Mouse (Mus musculus): ENCODE measurements around the gene Ttf2. TPM values are rescaled to one million over a fixed set of nuclear protein-coding genes. Genes with fewer than 3 reads are reported as not detected.

Ttf2 gene
- total RNA-seq (2014; rRNA removed) (2.6 TPM in 2 replicates), polyA plus RNA-seq (2012; rRNA removed) (1.3 and 1.9 TPM in 2 replicates)

DNA sequence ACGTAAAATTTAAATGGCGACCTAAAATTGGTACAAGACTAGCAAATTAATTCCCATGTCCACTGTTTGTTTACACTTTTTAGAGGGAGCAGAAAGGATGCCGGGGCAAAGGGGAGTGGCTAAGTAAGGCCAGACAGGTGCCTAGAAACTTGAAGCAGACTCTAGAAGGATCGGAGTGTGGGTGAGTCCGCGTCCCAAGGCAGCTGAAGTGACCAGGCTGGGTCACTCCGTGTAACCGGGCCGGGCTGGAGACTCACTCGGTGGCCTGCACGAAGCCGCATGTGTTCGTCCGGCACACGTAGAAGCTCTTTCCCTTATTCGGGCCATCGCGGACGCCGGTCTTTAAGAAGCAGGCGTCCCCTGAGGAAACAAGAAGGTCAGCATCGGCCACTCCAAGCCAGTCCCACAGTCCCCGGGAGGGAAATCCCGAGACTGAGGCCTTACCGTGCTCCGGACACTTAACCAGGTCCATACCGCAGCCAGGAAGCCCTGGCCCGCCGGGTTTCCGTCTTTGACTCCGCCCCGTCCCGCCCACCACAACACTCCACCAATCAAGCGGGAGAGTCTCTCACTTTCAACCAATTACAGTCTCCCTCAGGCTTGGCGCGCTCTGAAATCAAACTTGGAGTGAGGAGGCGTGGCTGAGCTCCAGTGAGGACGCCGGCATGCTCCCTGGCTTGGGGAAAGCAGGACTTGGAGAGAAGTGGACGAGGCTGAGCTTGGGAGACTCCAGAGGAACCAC lies at the start of gene Ttf2:
Ttf2 (minus strand) TSS at position 488 of the 742 bp plus-strand sequence.
- no peak for TF ChIP-seq POLR2A (IDR thresholded peaks at IDR 0.05; ENCODE audit: extremely low read depth, insufficient read depth, low read length)
- TF ChIP-seq CTCF (IDR thresholded peaks at IDR 0.05; ENCODE audit: low read depth, low read length): no peak
- Histone ChIP-seq H3K36me3 (ENCODE audit: control insufficient read depth, insufficient read depth, low read length) (no peaks in the 10 kb centered on the region; the same call in 1 of the 2 replicates), H3K9ac (ENCODE audit: low read depth, low read length) (peak within 1 kb of the TSS; percentile 70), H3K27me3 (ENCODE audit: control insufficient read depth, insufficient read depth, low read length) (no peaks in the 10 kb centered on the region), H3K4me1 (ENCODE audit: control insufficient read depth, insufficient read depth, low read length) (no peaks in the 10 kb centered on the region), H3K79me2 (ENCODE audit: control insufficient read depth, insufficient read depth, low read length) (no peaks in the 10 kb centered on the region), H3K27ac (replicated peaks; ENCODE audit: insufficient read depth, low read depth, low read length) (no peak within 1 kb of the TSS), H3K4me3 (ENCODE audit: insufficient read depth, low read depth, low read length) (peak within 1 kb of the TSS; percentile 80)
- peak; percentile 82 for DNase-seq (ENCODE audit: extremely low read depth, low read depth, low spot score)
- WGBS: under 1% methylated on average over 40 of the region's 40 CpGs

DNA sequence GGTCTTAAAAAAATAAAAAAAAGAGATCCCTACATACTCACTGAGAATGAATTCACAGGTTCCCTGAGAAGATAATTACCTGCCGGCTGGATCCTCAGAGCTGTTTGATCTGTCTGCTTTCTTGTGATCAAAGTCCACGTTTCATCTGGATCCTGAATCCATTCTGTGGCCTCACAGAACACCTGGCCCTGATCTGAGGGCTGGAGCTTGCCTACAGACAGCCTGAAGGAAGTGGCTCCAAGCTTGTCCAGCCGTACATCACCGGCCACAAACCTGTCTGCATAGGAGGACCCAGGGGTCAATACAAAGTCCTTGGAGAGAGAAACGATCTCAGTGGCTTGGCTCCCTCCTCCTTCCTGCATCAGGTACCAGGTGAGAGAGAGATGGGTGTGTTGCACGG lies 49.0 kb upstream of the Ttf2 start:
- Histone ChIP-seq H3K79me2 (ENCODE audit: control insufficient read depth, insufficient read depth, low read length) (no peaks in the 10 kb centered on the region), H3K27ac (replicated peaks; ENCODE audit: insufficient read depth, low read depth, low read length) (no peak overlapping the region), H3K9ac (ENCODE audit: low read depth, low read length) (no peak overlapping the region), H3K4me3 (ENCODE audit: insufficient read depth, low read depth, low read length) (no peak overlapping the region), H3K4me1 (ENCODE audit: control insufficient read depth, insufficient read depth, low read length) (no peaks in the 10 kb centered on the region), H3K27me3 (ENCODE audit: control insufficient read depth, insufficient read depth, low read length) (no peaks in the 10 kb centered on the region), H3K36me3 (ENCODE audit: control insufficient read depth, insufficient read depth, low read length) (no peaks in the 10 kb centered on the region)
- no peak for DNase-seq (ENCODE audit: extremely low read depth, low read depth, low spot score)
- 72% methylated on average over 6 of the region's 6 CpGs for WGBS
- no peak for TF ChIP-seq CTCF (IDR thresholded peaks at IDR 0.05; ENCODE audit: low read depth, low read length)
- TF ChIP-seq POLR2A (IDR thresholded peaks at IDR 0.05; ENCODE audit: extremely low read depth, insufficient read depth, low read length): no peak

DNA sequence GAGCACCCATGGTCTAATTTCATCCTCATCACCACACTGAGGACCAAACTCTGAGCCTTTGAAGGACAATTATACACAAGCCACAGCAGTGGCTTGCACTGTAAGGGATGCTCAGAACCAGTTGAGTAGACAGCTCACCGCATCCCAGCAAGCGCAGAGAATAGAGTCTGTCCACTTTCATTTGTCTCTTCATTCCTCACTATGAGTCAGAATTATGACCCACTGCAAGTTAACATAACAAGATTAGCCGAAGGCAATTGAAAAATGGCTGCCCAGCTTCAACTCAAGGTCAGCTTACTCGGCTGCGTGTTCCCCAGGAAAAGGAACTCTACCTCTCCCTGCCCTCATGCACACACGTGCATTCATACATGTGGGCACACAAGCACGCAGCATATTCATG lies 46.6 kb upstream of the Ttf2 start:
- DNase-seq (ENCODE audit: extremely low read depth, low read depth, low spot score): no peak
- Histone ChIP-seq H3K9ac (ENCODE audit: low read depth, low read length) (no peak overlapping the region), H3K79me2 (ENCODE audit: control insufficient read depth, insufficient read depth, low read length) (no peaks in the 10 kb centered on the region), H3K27ac (replicated peaks; ENCODE audit: insufficient read depth, low read depth, low read length) (no peak overlapping the region), H3K4me3 (ENCODE audit: insufficient read depth, low read depth, low read length) (no peak overlapping the region), H3K4me1 (ENCODE audit: control insufficient read depth, insufficient read depth, low read length) (no peaks in the 10 kb centered on the region), H3K36me3 (ENCODE audit: control insufficient read depth, insufficient read depth, low read length) (no peaks in the 10 kb centered on the region), H3K27me3 (ENCODE audit: control insufficient read depth, insufficient read depth, low read length) (no peaks in the 10 kb centered on the region)
- 91% methylated on average over 7 of the region's 7 CpGs for WGBS
- TF ChIP-seq CTCF (IDR thresholded peaks at IDR 0.05; ENCODE audit: low read depth, low read length) (no peak), POLR2A (IDR thresholded peaks at IDR 0.05; ENCODE audit: extremely low read depth, insufficient read depth, low read length) (no peak)

DNA sequence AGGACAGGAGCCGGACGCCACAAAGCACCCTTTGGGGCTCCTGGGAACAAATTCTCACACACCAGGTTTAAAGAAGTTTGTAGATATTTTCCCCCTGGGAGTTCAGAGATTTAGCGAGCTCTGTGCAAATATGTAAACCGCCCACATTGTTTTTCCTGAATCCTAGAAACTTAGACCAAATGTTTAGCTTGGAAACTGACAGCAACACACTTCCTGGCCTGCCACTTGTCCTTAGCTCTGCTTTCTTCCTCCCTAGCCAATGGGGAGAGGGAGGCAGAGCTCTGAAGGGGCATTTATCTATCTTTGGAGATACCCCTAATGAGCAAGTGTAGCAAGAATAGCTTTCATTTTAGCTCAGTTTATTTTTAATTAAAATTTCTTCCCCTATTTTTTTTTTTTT lies 45.8 kb upstream of the Ttf2 start:
- peak; percentile 5 for DNase-seq (ENCODE audit: extremely low read depth, low read depth, low spot score)
- no peak overlapping the region for H3K27ac ChIP-seq (replicated peaks; ENCODE audit: insufficient read depth, low read depth, low read length)
- H3K4me1 ChIP-seq (ENCODE audit: control insufficient read depth, insufficient read depth, low read length): no peaks in the 10 kb centered on the region
- TF ChIP-seq POLR2A (IDR thresholded peaks at IDR 0.05; ENCODE audit: extremely low read depth, insufficient read depth, low read length) (no peak), CTCF (IDR thresholded peaks at IDR 0.05; ENCODE audit: low read depth, low read length) (no peak)
- H3K4me3 ChIP-seq (ENCODE audit: insufficient read depth, low read depth, low read length): no peak overlapping the region
- no peak overlapping the region for H3K9ac ChIP-seq (ENCODE audit: low read depth, low read length)
- no peaks in the 10 kb centered on the region for H3K27me3 ChIP-seq (ENCODE audit: control insufficient read depth, insufficient read depth, low read length)
- no peaks in the 10 kb centered on the region for H3K79me2 ChIP-seq (ENCODE audit: control insufficient read depth, insufficient read depth, low read length)
- H3K36me3 ChIP-seq (ENCODE audit: control insufficient read depth, insufficient read depth, low read length): no peaks in the 10 kb centered on the region
- 51% methylated on average over 4 of the region's 4 CpGs for WGBS

- Histone ChIP-seq H3K36me3 (ENCODE audit: control insufficient read depth, insufficient read depth, low read length) (no peaks in the 10 kb centered on the region), H3K27me3 (ENCODE audit: control insufficient read depth, insufficient read depth, low read length) (no peaks in the 10 kb centered on the region), H3K4me3 (ENCODE audit: insufficient read depth, low read depth, low read length) (no peak overlapping the region), H3K27ac (replicated peaks; ENCODE audit: insufficient read depth, low read depth, low read length) (no peak overlapping the region), H3K9ac (ENCODE audit: low read depth, low read length) (no peak overlapping the region), H3K4me1 (ENCODE audit: control insufficient read depth, insufficient read depth, low read length) (no peaks in the 10 kb centered on the region), H3K79me2 (ENCODE audit: control insufficient read depth, insufficient read depth, low read length) (no peaks in the 10 kb centered on the region)
- TF ChIP-seq POLR2A (IDR thresholded peaks at IDR 0.05; ENCODE audit: extremely low read depth, insufficient read depth, low read length) (no peak), CTCF (IDR thresholded peaks at IDR 0.05; ENCODE audit: low read depth, low read length) (no peak)
- 93% methylated on average over 3 of the region's 3 CpGs for WGBS
- no peak for DNase-seq (ENCODE audit: extremely low read depth, low read depth, low spot score)
Measured at GRCm38 (mm10) chr3:101013536-101013935, 44.1 kb upstream of the Ttf2 start.

DNA sequence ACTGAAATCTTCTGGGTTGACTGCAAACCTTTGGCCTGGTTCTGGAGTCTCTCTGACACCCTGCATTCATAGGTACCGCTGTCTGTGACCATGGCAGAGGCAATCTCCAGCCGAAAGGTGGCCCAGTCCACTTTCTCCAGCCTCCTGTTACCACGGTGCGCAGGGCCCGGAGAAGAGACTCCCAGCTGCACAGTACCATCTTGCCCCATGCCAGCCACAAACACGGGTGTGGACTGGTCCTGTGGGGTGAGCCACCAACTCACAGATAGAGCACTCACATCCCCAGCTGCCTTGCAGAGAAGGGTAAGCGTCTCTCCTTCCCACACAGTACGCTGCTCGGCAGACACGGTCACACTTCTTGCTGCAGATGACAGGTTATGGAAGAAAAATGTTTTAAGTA lies 43.5 kb upstream of the Ttf2 start:
- Histone ChIP-seq H3K27me3 (ENCODE audit: control insufficient read depth, insufficient read depth, low read length) (no peaks in the 10 kb centered on the region), H3K79me2 (ENCODE audit: control insufficient read depth, insufficient read depth, low read length) (no peaks in the 10 kb centered on the region), H3K4me1 (ENCODE audit: control insufficient read depth, insufficient read depth, low read length) (no peaks in the 10 kb centered on the region), H3K4me3 (ENCODE audit: insufficient read depth, low read depth, low read length) (no peak overlapping the region), H3K9ac (ENCODE audit: low read depth, low read length) (no peak overlapping the region), H3K27ac (replicated peaks; ENCODE audit: insufficient read depth, low read depth, low read length) (no peak overlapping the region), H3K36me3 (ENCODE audit: control insufficient read depth, insufficient read depth, low read length) (no peaks in the 10 kb centered on the region)
- DNase-seq (ENCODE audit: extremely low read depth, low read depth, low spot score): no peak
- 92% methylated on average over 10 of the region's 10 CpGs for WGBS
- TF ChIP-seq POLR2A (IDR thresholded peaks at IDR 0.05; ENCODE audit: extremely low read depth, insufficient read depth, low read length) (no peak), CTCF (IDR thresholded peaks at IDR 0.05; ENCODE audit: low read depth, low read length) (no peak)
